Mouse (Mus musculus): ENCODE measurements around the gene Aoc3.
"Not testable (repeated sequence)": the region's sequence is repeated elsewhere in the genome, so short reads cannot be mapped to it uniquely, and the experiment has no call there.

Gene Aoc3

DNA sequence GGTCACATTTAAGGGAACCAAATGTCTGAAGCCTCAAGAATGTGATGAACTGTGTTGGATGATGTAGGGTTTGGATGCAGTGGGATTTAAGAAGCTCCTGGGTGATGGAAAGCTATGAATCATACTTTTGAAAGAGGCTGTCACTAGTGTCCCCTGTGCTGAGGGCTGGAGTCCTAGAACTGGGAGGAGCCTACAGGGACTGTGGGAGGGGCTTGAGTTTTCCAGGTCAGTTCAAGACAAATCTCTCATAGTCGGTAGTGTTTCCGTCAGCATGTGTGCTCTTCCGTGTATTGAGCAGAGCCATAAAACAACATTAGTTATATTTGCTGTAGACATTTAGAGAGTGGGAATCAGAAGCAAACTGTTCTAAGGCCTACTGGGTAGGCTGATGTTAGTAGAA, 3.1 kb upstream of the Aoc3 start:
- no peak for DNase-seq (ENCODE audit: low spot score in 2 of 2)

DNA sequence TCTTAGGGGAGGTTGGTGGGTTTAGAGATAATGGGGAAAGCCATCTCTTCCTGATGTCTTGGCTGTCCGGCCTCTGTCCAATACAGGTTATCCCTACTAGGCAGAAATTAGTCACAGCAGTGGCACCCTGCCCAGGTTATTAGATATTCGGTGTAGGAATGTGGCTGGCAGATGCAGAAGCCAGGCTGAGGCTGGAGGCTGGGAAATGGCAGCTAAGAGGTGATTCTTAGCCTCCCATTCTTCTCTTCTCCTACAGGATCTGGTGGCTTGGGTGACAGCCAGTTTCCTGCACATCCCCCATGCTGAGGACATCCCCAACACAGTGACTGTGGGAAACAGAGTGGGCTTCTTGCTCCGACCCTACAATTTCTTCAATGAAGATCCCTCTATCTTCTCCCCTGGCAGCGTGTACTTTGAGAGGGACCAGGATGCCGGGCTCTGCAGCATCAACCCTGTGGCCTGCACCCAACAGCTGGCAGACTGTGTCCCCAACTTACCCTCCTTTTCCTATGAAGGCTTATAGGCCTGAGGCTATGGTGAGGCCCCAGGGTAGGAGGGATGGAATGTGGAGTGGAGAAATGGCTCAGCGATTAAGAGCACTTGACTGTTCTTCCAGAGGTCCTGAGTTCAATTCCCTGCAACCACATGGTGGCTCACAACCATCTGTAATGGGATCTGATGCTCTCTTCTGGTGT, 1.3 kb upstream of the Aoc3 start:
- peak in 1 of 2 experiments; percentile 38 for DNase-seq (ENCODE audit: low spot score in 2 of 2)

DNA sequence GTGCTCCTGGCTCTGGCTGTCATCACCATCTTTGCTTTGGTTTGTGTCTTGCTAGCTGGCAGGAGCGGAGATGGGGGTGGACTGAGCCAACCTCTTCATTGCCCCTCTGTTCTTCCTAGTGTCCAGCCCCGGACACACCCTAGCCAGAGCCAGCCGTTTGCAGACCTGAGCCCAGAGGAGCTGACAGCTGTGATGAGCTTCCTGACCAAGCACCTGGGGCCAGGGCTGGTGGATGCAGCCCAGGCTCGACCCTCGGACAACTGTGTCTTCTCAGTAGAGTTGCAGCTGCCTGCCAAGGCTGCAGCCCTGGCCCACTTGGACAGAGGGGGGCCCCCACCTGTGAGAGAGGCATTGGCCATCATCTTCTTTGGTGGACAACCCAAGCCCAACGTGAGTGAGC, 556 bp downstream of the Aoc3 start:
- DNase-seq (ENCODE audit: low spot score in 2 of 2): not testable (repeated sequence)

DNA sequence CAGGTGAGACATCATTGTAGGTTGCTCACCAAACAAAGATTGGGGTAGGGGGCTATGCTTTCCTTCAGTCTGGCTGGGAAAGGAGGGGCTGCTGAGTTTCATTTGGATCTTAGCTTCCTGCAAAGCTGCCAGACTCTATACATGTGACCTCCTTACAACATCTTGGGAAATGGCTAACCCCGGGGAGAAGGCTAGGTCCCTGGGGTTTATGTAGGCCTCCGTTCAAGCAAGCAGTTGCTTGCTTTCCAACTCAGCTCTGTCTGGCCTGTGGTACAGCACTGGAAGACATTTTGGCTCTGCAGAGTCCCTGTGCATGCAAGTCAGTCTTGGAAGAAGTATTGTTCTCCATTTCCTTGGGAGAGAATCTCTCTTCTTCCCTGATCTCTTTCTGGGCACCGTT, 2.1 kb downstream of the Aoc3 start:
- DNase-seq (ENCODE audit: low spot score in 2 of 2): peak in 1 of 2 experiments; percentile 39

DNA sequence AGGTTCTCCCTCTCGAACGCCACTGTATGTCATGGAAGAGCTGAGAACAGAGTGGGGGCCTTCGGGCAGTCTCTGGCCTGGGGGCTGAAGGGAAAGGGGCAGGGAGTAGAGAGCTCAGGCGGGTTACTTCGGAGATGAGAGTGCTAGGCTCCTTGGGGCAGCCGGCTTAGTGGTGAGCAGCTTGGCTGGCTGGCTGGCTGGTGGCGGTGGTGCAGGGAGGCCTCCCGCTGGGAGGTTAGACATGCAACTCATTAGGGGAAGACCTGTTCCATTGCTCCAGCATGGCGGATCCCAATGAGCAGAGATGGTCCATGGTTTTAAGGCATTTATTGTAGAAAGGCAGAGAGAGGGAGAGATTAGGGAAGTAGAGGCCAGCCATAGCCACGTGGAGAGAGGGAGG, 3.6 kb downstream of the Aoc3 start:
- no peak for DNase-seq (ENCODE audit: low spot score in 2 of 2)

DNA sequence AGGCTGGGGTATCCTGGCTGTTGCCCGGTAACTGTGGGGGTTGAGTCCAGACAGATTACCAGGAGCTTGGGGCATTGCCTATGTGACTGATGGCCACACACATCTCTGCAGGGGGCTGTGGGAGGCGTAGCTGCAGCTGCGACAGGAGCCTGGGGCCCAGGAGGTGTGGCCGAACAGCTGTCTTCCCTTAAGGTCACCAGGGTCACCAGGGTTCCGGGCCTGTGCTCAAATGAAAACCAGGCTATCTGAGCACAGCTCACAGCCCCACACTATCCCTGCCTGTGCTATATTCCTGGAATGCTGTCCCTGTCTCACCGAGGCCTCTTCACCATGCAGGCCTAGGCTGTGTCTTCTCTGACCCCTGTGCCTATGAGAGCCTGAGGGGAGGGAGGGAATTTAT, 4.1 kb downstream of the Aoc3 start:
- no peak for DNase-seq (ENCODE audit: low spot score in 2 of 2)

DNA sequence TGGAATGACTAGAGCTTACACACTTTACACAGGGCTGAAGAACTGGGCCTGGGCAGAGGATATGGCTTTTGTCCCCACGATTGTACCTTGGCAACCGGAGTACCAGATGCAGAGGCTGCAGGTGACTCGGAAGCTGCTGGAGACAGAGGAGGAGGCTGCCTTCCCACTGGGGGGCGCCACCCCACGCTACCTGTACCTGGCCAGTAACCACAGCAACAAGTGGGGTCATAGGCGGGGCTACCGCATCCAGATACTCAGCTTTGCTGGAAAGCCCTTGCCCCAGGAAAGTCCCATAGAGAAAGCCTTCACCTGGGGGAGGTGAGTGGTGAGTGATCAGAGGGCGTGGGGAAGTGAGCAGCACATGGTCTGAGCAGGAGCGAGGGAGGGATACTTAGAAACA, 5.3 kb downstream of the Aoc3 start:
- no peak for DNase-seq (ENCODE audit: low spot score in 2 of 2)

DNA sequence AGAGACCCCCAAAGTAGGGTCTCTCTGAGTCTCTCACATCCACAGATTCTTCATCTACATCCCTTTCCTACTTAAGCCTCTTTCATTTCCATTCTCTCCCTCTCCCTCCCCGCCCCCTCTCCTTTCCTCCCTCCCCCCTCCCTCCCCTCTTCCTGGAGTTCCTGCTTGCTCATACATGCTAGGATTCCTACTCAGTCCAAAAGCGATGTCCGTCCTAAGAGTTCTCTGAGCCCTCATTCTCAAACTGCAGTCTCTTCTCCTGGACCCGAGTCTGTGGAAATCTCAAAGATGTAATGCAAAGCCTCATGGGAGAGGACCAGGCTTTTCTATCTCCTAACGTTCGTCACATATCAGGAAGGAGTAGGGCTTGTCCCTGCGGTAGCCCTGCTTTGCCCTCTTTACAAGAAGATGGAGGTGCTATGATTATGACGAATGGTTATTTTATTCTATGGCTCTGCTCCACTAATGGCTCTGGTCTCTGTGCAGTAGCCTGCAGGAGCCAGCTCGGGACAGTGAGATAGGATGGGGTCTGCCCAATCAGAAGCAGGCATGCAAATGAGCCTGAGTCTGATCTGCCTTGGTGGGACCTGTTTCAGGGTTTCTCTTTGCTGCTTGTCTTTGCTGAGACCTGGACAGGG, 7.8 kb downstream of the Aoc3 start:
- no peak for DNase-seq (ENCODE audit: low spot score in 2 of 2)

DNA sequence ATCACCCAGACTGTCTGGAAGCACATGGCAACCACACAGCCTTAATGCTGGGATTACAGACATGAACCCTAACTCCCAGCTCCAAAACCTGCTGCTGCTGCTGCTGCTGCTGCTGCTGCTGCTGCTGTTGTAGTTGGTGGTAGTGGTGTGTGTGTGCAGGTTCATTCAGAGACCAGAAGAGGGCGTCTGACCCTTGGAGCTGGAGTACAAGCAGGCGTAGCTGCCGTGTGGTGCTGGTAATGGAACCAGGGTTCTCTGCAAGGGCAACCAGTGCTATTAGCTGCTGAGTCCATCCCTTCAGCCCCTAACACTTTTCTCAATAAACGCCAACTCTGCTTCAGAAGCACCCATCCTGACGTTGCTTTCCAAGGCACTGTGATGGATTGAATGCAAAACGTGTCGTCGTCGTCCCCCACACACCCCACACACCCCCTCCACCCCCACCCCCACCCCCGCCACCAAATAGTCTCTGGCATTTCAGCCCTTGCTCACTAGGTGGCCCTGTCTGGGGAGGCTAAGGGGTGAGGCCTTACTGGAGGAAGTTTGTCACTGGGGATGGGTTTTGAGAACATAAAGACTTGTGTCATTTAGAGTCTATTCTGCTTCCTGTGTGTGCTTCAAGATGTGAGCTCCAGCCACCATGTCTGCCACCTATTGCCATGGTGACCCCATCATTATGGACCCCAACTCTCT, 16.8 kb downstream of the Aoc3 start:
- no peak for DNase-seq (ENCODE audit: low spot score in 2 of 2)

DNA sequence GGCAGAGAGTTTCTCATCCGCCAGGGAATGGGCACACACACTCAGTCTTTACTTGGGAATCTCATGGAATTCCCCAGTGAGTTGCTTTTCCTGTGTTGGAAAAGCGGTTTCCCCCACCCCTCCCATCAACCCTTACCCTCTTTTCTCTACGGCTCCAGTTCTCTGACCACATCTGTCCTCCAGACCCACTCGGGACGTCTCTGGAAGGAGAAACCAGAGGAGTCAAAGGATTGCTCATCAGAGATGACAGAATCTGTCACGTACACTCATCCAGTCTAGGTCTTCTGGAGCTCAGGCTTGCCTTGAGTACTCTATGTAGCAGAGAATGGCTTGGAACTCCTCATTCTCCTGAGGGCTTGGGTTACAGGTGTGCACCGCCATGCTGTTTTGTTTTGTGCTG, 18.4 kb downstream of the Aoc3 start:
- DNase-seq (ENCODE audit: low spot score in 2 of 2): no peak

DNA sequence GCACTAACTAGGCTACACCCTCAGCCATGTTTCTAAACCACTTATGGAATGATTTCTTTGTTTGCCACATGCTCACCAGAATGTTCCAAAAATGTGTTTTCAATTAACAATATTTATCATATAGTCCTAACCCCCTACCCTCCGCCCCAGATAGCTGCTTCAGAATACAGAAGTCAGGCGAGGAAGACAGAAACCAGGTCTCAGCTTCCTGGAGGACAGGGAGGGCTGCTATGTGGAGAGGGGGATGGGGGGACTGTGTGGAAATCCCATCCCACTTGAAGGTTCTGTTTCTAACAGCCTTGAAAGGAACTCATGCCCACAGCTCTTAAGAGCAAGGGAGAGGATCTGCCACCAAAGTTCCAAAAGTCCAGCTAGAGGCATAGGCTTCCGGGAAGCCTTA, 18.8 kb downstream of the Aoc3 start:
- DNase-seq (ENCODE audit: low spot score in 2 of 2): no peak

DNA sequence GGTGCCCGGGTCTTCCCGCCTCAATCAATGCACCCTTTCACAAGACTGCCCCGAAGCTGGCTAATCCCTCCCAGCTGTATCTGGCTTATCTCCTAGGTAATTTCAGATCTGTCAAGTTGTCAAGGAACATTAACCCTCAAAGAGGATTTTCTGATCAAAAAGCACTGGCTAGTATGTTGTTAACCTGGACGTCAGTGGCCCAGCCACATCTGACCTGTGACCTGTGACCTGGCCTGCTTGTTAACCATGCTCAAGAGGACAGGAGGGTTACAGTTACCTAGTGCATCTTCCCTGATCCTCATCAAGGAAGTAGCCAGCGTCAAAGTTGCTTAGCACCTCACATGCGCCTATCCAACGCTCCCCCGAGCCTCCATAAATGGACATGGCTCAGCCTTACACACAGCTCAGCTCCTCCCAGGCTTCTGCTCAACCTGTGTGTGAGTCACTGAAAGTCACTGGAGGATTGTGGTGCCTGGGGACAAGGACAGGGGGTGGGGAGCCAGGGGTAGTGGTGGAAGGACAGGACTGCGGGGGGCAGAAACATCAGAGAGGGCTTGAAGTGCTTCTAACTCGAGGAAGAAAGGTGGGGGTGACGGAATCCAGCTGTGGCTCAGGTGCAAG, 20.8 kb downstream of the Aoc3 start:
- DNase-seq (ENCODE audit: low spot score in 2 of 2): no peak

DNA sequence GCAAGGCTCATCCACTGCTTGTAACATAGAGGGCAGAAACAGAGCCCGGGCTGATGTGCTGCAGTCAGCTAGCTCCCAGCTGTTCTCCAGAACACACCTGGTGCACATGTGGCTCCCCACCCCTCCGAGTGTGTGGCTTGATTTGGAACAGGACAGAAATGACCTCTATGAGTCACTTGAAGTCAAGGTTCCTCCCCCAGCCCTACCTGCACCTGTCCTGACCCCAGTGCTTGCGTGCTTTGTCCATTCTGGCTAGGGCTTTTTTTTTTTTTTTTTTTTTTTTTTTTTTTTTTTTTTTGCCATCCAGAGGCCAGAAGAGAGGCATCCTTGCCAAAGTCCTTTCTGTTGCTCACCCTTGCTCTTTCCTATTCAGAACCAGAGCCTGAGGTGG, 21.3 kb downstream of the Aoc3 start:
- DNase-seq (ENCODE audit: low spot score in 2 of 2): no peak

DNA sequence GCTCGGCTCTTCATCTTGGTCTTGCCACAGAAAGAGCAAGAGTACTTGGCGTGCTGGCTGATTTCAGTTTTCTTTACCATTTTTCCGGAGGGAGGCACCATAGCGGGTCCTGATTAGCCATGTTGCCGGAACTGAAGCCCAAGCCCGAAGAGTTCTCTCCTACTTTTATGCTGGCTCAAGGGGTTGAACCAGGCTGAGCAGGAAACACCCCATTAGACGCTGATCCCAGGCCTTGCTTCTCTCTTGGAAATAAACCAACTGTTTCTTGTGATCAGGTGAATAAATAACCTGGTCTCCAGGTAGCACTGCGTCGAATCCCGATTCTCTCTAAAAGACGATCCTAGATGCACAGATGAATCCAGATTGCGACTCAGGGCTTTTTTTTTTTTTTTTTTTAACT, 23.0 kb downstream of the Aoc3 start:
- no peak for DNase-seq (ENCODE audit: low spot score in 2 of 2)

DNA sequence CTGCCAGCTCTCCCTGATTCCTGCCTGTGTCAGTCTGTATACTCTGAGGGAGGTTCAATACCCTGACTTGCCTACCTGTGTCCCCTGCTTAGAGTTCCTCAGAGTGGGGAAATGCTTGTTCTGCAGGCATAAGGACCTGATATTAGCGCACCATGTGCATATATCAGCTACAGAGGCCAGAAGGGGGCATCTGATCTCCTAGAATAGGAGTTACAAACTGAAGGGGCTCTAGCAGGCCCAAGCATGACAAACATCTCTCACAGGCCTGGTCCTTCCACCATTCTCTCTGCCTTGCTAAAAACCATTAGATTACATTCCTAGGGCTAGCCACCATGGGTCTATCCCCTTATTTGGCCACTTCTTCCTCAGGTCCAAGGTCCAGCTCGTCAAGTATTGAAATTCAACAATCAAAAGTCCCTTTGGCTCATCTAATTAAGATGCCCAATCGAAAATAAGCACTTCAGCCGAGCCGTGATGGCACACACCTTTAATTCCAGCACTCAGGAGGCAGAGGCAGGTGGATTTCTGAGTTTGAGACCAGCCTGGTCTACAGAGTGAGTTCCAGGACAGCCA, 24.1 kb downstream of the Aoc3 start:
- no peak for DNase-seq (ENCODE audit: low spot score in 2 of 2)

DNA sequence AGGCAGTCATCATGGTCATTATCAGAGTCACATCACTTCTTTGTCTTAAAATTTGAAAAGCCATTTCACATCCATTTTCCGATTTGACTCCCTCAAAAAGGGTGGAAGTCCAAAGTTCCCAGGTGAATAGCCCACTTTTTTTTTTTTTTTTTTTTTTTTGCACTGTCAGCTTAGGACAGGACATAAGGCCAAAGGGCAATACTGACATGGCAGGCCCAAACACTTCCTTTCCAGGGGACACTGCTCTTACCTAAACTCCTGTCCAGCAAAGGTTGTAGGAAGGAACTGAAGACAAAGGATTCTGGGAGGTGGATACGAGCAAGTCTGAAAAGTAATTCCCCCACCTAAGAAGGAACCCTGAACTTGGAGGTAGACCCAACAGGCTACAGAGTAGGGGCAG, 25.5 kb downstream of the Aoc3 start:
- no peak for DNase-seq (ENCODE audit: low spot score in 2 of 2)

DNA sequence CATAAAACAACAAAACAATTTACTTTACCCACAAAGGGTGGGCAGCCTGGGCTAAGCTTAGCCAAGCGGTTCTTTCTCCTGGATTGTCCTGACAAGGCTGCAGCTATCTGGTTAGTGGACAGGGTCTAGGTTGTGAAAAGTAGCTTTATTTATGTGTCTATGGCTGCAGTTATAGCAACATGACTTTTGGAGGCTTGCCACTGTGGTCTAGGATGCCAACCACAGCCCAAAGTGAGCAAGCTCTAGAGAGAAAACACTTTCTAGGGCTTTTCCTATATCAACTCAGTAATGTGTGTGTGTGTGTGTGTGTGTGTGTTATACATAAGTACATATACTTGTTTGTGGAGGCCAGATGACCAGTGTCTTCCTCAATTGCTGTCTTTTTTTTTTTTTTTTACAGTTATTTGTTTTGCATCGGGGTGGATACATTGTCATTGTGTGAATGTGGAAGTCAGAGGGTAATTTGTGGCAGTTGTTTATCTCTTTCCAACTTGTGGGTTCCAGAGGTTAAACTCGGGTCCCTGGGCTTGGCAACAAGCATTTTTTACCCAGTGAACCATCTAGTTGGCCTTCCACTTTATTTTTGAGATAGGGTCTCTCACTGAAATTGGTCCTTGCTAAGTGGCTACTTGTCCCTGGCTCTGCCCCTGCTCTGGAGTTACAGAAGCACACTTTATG, 27.2 kb downstream of the Aoc3 start:
- DNase-seq (ENCODE audit: low spot score in 2 of 2): no peak

DNA sequence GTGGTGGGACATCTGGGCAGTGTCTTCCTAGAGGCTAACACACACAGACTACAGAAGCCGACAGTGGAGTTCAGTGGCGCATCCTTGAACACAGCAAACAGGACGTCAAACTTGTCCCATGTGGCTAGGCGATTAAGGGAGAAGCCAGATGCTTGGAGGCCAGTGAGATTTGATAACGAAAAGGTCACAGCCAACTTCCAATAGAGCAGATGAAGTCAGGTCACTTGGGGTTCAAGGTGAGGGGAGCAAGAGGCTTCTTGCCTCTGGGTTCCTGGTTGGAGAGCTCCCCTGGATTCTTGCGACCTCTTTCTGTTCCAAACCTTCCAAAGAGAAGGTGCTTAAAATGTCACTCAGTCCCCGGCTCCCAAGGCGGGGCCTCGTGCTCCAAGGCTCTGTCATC, 29.4 kb downstream of the Aoc3 start:
- no peak for DNase-seq (ENCODE audit: low spot score in 2 of 2)

DNA sequence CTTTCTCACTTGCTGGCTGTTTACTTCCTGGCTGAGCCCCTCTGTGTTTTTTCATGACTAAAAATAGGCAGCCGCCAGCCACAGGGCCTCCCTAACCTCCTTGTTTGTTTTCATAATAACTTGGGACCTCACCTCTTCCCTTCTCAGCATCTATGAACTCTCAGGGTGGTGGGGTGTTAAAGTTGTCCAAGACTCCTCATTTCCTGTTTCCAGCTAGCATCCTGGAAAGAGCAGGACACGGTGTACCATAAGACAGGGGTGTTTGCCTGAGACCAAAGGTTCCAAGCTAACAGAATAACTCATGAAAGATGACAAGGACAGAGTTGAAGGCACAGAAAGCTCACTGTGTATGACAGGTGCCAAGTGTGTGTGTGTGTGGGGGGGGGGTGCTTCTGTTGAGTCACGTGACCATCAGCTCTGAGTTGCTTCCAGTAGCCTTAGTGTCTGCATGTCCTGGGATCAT, 30.3 kb downstream of the Aoc3 start:
- no peak for DNase-seq (ENCODE audit: low spot score in 2 of 2)

DNA sequence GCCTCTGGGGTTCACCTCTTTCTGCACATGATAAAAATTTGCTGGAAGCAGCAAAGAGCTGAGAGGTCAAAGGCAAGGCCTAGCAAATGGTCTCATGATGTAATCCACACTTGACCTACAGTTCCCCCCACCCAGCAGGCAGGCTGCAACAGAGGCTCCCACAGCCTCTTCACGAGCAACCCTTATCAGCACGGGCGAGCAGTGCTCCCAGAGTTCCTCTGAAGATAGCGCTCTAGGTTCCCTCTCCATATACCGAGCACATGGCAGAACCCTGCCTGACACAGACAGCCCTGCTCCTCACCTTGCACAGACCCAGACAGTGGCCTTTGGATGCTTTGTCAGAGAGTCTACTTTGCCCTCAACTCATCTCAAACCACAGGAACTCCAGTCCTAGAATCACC, 34.1 kb downstream of the Aoc3 start:
- no peak for DNase-seq (ENCODE audit: low spot score in 2 of 2)

DNA sequence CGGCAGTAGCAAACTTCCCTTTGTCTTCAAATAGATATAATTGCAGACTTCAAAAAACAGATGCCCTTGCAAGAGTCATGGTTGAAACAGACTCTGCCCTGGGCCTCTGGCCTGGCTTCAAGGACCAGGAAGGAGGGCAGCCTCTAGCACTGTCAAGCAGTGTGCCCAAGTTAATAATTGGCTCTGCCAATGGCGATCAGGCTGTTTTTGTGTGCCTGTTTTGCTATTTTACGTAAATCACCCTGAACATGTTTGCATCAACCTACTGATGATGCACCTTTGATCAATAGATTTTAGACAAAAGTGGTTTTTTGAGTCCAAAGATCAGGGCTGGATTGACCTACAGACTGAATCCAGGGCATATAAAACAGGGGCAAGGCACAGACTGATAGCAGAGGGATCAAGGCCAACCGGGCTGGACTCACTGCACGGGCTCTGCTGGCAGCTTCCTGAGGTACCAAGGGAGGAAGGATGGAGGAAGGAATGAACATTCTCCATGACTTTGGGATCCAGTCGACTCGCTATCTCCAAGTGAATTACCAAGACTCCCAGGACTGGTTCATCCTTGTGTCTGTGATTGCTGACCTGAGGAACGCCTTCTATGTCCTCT, 37.0 kb downstream of the Aoc3 start, which contains the start of gene G6pc:
Gene G6pc (plus strand): TSS at position 236 of the 610 bp plus-strand sequence.
- no peak for DNase-seq (ENCODE audit: low spot score in 2 of 2)
